Mouse (Mus musculus): ENCODE results near the gene Foxk1.

The Foxk1 gene

GRCm38 (mm10) chr5:142443514-142443913 lies 42.2 kb downstream of the Foxk1 start:
- no peak for DNase-seq (ENCODE audit: low read depth, low spot score)

- no peak for DNase-seq (ENCODE audit: low read depth, low spot score)
Observed at GRCm38 (mm10) chr5:142443994-142444393, 42.7 kb downstream of the Foxk1 start.

GRCm38 (mm10) chr5:142444791-142445531 lies 43.7 kb downstream of the Foxk1 start:
- peak; percentile 47 for DNase-seq (ENCODE audit: low read depth, low spot score)

- peak; percentile 54 for DNase-seq (ENCODE audit: low read depth, low spot score)
Observed at GRCm38 (mm10) chr5:142445709-142446108, 44.4 kb downstream of the Foxk1 start.

- DNase-seq (ENCODE audit: low read depth, low spot score) = peak; percentile 98
Observed at GRCm38 (mm10) chr5:142448076-142448475, 46.8 kb downstream of the Foxk1 start.

DNA sequence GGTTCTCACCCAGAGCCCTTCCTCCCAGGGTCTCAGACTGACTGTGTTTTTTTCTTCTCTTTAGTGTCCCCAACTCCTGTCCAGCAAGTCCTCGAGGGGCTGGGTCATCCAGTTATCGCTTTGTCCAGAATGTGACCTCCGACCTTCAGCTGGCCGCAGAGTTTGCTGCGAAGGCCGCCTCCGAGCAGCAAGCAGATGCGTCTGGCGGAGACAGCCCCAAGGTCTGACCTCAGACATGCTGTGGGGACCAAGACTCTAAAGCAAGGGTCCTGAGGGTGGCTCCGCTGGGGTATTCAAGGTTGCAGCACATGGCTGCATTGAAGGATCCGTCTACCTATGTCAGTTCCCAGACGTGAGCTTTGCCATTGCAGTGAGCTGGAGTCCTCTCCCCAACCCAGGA lies 47.3 kb downstream of the Foxk1 start:
- no peak for DNase-seq (ENCODE audit: low read depth, low spot score)

- DNase-seq (ENCODE audit: low read depth, low spot score) = no peak
Observed at GRCm38 (mm10) chr5:142450846-142451245, 49.5 kb downstream of the Foxk1 start.

- DNase-seq (ENCODE audit: low read depth, low spot score) = no peak
Observed at GRCm38 (mm10) chr5:142451759-142452158, 50.5 kb downstream of the Foxk1 start.

DNA sequence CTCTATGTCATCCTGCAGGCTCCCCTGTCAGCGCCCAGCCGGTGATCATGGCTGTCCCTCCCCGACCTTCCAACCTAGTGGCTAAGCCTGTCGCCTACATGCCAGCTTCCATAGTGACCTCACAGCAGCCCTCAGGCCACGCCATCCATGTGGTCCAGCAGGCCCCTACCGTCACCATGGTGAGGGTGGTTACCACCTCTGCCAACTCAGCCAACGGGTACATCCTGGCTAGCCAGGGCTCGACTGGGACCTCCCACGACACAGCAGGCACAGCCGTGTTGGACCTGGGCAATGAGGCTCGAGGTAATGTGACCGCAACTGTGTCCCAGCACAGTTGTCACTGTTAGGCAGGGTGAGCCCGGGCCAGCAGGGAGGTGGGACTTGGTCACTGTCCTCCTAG lies 52.4 kb downstream of the Foxk1 start:
- no peak for DNase-seq (ENCODE audit: low read depth, low spot score)

DNA sequence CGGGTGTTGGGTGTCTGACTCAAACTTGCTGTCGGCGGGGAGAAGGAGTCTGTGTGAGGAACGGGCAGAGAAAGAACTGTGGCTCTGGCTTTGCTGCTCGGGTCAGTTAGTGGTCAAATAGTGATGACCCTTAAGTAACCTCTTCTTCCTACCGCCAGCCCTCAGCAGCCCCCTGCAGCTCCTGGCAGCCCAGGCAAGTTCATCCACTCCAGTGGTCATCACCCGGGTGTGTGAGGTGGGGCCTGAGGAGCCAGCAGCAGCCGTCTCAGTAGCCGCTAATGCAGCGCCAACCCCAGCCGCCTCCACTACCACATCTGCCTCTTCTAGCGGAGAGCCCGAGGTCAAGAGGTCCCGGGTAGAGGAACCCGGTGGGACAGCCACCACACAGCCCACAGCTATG lies 55.0 kb downstream of the Foxk1 start:
- no peak for DNase-seq (ENCODE audit: low read depth, low spot score)

GRCm38 (mm10) chr5:142457345-142457744 lies 56.0 kb downstream of the Foxk1 start:
- DNase-seq (ENCODE audit: low read depth, low spot score) = peak; percentile 54

DNA sequence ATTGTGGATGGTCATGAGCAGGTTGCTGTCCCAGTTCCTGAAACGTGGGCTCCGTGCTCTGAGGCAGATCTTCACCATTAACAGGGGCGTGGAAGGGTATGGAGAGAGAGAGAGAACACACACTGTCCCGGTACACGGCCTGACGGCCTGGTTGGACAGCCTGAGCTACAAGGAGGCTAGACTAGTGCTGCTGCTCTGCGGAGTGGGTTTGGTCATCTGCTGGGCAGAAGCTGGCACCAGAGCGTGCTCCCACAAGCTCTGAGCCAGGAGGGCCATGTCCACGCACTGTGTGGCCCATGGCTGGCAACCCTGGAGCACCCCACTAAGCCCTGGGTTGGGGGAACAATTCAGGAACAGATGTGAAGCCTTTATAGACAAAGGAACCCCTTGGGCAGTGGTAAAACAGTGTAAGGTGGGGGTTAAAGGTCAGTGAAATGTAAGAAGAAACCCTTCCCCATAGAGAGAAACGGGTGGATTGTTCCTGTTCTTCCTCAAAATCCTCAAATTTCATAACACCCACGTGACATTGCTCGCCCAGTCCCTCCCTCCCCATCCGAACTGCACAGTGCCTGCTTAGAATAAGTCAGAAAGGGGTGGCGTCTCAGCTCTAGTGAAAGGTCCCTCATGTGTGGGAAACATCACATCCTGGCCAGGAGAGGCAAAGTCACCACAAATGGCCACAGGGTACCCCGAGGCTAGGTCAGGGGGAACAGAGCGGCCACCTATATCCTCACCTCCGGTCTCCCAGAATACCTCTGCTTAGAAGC lies 57.7 kb downstream of the Foxk1 start:
- no peak for DNase-seq (ENCODE audit: low read depth, low spot score)

DNA sequence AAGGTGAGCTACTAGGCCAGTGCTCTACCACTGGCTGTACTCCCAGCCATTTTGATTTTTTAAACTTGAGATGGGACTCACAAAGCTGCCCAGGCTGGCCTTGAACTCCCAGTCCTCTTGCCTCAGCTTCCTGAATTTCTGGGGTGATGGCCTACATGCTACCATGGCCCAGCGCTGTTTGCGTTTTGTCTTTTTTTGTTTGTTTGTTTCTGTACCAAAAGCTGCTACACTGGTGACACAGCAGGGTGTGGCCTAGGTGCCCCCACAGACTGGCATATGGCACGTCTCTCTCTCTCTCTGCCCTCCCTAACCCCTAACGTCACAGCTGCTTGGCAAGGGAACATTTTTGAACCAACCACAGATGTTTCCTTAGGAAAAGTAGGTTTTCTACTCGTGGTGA lies 58.5 kb downstream of the Foxk1 start:
- no peak for DNase-seq (ENCODE audit: low read depth, low spot score)

DNA sequence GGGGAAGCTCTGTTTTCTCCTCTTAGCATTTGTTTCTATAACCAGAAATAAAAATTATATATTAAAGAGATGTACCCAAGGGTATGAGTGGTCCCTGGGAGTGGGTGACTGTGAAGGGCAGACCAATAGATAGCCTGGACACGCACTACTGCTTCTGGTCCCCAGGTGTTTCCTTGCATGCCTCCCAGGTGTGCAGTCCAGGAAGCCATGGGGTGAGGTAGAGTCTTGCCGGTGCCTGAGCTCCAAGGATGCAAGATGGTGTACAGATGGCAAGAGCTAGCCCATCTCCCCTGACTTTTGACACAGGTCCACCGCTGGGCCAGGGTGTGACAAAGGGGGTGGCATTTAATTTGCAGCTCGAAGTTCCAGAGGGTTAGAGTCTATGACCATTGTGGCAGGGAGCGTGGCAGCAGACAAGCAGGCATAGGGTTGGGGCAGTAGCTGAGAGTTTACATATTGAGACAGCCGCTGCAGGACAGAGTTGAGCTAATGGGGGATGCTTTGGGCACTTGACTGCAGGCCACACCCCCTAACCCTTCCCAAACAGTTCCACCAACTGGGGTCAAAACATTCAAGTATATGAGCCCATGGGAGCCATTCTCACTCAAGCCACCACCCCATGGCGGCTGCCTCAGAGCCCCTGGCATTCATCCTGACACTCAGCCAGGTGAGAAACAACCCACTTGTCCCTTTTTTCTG lies 60.8 kb downstream of the Foxk1 start:
- no peak for DNase-seq (ENCODE audit: low read depth, low spot score)

- DNase-seq (ENCODE audit: low read depth, low spot score) = no peak
Observed at GRCm38 (mm10) chr5:142462641-142462948, 61.3 kb downstream of the Foxk1 start.

DNA sequence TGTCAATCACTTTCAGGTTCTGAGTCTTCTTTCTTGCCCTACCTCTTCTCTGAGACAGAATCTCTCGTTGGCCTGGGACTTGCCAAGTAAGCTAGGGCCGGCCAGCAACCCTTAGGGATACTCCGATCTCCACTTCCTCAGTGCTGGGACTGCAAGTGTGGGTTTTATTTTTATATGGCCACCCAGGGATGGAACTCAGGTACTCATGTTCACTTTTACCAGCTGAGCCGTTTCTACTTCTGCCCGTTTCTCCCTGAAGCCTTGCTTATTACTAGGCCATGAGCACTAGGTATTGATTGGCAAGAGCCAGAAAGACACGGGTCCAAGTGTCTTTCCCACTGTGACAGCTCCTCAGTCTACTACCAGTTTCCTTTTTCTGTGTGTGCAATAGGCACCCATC lies 61.7 kb downstream of the Foxk1 start:
- no peak for DNase-seq (ENCODE audit: low read depth, low spot score)

DNA sequence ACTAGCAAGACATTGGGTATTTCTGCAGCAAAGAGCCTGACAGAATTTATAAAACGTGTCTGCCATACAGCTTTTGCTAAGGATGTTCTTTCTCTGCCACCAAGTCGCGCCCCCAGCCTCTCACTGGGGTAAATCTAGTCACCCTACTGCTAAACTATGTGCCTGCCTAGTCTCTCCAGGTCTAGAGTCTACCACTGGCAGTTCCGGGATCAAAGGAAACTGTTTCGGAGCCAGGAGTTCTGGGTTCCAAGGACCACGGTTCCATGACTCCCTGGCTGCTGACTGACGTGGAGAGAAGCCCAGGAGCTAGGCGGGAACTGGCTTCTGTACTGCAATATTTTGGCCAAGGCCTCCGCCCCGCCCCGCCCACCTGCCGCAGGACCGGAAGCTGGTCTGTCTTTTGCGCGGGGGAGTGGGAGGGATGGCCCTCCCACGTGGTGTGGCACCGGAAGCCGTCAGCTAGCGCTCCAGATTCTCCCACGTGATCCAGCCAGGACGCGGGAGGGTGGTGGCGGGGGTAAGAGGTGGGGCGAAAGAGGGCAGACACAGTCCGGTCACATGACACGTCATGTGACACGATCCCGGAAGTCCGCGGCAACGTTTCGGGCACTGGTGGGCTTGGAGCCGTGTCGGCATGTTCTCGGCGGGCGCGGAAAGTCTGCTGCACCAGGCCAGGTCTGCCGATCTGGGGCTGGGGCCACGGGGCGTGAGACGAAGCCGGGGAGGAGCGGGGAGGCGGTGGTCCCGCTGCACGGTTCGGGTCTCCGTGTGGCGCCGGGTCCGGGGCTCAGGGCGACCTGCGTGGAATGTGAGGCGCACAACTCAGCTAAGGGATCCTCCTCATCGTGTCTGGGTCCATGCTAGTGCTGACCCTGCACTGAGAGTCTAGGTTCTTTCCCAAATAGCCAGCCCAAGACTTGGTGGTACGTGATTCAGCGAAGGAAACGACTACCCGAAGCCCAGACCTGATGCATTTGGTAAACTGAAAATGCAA lies 62.5 kb downstream of the Foxk1 start, which contains the start of gene Ap5z1:
Ap5z1 (plus strand) TSS at position 484 of the 994 bp plus-strand sequence.
- peak; percentile 98 for DNase-seq (ENCODE audit: low read depth, low spot score)

DNA sequence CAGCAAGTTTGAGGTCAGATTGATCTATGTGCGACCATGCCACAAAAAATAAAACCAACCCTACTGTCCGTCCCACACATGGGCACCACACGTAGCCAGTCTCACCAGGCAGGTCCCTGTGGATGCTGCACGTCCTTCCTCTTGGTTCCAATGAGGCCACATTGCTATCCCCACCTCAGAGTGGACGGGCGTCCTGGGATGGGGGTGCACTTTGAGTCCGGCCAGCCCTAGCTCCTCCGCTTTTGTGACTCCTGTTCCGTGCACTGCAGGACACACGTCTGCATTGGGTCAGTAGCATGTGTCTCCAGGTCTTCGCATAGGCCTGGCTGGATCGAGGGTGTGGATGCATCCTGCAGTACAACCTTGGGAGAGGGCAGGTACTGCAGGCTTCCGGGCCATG lies 67.1 kb downstream of the Foxk1 start:
- DNase-seq (ENCODE audit: low read depth, low spot score) = no peak

GRCm38 (mm10) chr5:142469796-142470195 lies 68.5 kb downstream of the Foxk1 start:
- DNase-seq (ENCODE audit: low read depth, low spot score) = no peak

GRCm38 (mm10) chr5:142473696-142474095 lies 72.4 kb downstream of the Foxk1 start:
- no peak for DNase-seq (ENCODE audit: low read depth, low spot score)

DNA sequence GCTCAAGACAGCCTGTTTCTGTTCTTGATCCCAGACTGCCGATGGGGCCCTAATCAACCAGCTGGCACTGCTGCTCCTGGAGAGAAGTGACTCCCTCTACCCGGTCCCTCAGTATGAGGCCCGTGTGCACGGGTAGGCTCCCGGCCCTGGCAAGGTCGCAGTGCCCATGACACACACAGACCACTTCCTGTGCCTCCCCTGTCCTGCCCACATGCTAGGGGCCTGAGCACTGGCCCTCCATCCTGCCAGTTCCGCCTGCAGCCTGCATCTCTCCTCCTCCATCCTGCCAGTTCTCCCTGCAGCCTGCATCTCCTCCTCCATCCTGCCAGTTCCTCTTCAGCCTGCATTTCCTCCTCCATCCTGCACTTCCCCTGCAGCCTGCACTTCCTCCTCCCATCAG lies 74.4 kb downstream of the Foxk1 start:
- no peak for DNase-seq (ENCODE audit: low read depth, low spot score)
